In genomic region chr3:38227596-38227995, GRCm38 (mm10) we compare ENCODE assay signal across 7 mouse cellular contexts.
A peak's percentile ranks its signal among the peaks of the same experiment; 100 is the strongest.
DNase-seq lines count a peak whose midpoint lies in the region.

No protein-coding gene starts in this region.

- peak; percentile 68 for DNase-seq in ovary, postnatal 14 days (ENCODE audit: low spot score)
- DNase-seq in ovary, postnatal 10 days (ENCODE audit: low spot score) = no peak
- DNase-seq in adrenal gland, adult 18-20 months (ENCODE audit: low spot score in 2 of 2) = peak; percentile 52 to 65
- peak; percentile 39 for DNase-seq in embryo, embryonic 11.5 days (ENCODE audit: low read depth, low spot score)
- peak; percentile 63 to 76 for DNase-seq in kidney, postnatal 25 days
- peak; percentile 82 for DNase-seq in lung, postnatal 10 days
- DNase-seq in spleen, postnatal 36 days (ENCODE audit: low spot score in 2 of 2) = peak; percentile 17 to 41
